Mouse (Mus musculus): Measurements from ENCODE around the gene Nthl1. TPM values are rescaled to one million over a fixed set of nuclear protein-coding genes. Genes with fewer than 3 reads are reported as not detected.

Gene Nthl1
- total and polyA plus RNA-seq, 2 experiments from 2014 or later: 5.7 to 10.0 TPM

DNA sequence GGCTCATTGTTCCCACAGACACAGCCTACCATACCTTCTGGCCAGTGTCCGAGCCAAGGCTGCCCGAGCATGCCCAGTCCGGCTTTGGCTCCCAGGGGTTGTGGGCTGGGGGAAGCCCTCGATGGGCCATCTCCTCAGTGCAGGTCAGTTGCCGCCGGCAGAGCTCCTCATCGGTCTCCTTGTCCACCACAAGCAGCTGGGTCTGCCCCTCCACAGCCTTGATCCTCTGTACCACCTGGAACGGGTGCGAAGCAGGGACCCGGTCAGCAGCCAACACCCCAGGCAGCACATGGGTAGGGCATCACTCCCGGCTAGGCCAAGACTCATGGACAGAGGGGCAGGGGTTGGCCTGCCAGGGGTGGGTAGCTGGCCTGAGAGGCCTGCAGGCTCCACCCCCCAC lies 15.0 kb downstream of the Nthl1 start:
- DNase-seq (ENCODE audit: low spot score) (no peak), ATAC-seq (ENCODE audit: insufficient read depth, low read depth) (no peak)
- no peak for TF ChIP-seq CTCF (IDR thresholded peaks at IDR 0.05; ENCODE audit: low read depth)
- no peak for TF ChIP-seq EP300 (IDR thresholded peaks at IDR 0.05; ENCODE audit: low read depth)
- peak overlapping the region; percentile 32; the same call in 1 of the 2 replicates for H3K9ac ChIP-seq (replicated peaks; ENCODE audit: low read depth, low read length)
- peak overlapping the region; percentile 91 for H3K27ac ChIP-seq (ENCODE audit: low read depth)
- no peaks in the 10 kb centered on the region for H3K9me3 ChIP-seq (replicated peaks; ENCODE audit: control insufficient read depth, low read length)
- peaks cover 7% of the 10 kb centered on the region; the same call in 1 of the 2 replicates for H3K27me3 ChIP-seq (ENCODE audit: control insufficient read depth, insufficient read depth, low read length)
- H3K36me3 ChIP-seq (replicated peaks; ENCODE audit: control insufficient read depth, insufficient read depth, low read length): no peaks in the 10 kb centered on the region
- H3K4me1 ChIP-seq (ENCODE audit: control insufficient read depth, insufficient read depth): peaks cover 13% of the 10 kb centered on the region; the same call in 1 of the 2 replicates
- H3K4me2 ChIP-seq (ENCODE audit: low read depth, low read length): peak overlapping the region; percentile 97
- peak overlapping the region; percentile 81 for H3K4me3 ChIP-seq (ENCODE audit: low read depth, low read length)
- 68% methylated on average over 11 of the region's 11 CpGs for WGBS

- no peak for TF ChIP-seq CTCF (IDR thresholded peaks at IDR 0.05; ENCODE audit: low read depth)
- H3K27me3 ChIP-seq (ENCODE audit: control insufficient read depth, insufficient read depth, low read length): peaks cover 7% of the 10 kb centered on the region; the same call in 1 of the 2 replicates
- H3K4me2 ChIP-seq (ENCODE audit: low read depth, low read length): peak overlapping the region; percentile 97
- peak overlapping the region; percentile 83 for H3K9ac ChIP-seq (replicated peaks; ENCODE audit: low read depth, low read length)
- peak overlapping the region; percentile 91 for H3K27ac ChIP-seq (ENCODE audit: low read depth)
- no peaks in the 10 kb centered on the region for H3K36me3 ChIP-seq (replicated peaks; ENCODE audit: control insufficient read depth, insufficient read depth, low read length)
- WGBS: 75% methylated on average over 10 of the region's 10 CpGs
- no peaks in the 10 kb centered on the region for H3K9me3 ChIP-seq (replicated peaks; ENCODE audit: control insufficient read depth, low read length)
- peak overlapping the region; percentile 81 for H3K4me3 ChIP-seq (ENCODE audit: low read depth, low read length)
- H3K4me1 ChIP-seq (ENCODE audit: control insufficient read depth, insufficient read depth): peaks cover 13% of the 10 kb centered on the region; the same call in 1 of the 2 replicates
- ATAC-seq (ENCODE audit: insufficient read depth, low read depth) (no peak), DNase-seq (ENCODE audit: low spot score) (no peak)
Observed at GRCm38 (mm10) chr17:24648731-24649377, 16.4 kb downstream of the Nthl1 start.

GRCm38 (mm10) chr17:24649581-24650069 lies 17.1 kb downstream of the Nthl1 start:
- H3K36me3 ChIP-seq (replicated peaks; ENCODE audit: control insufficient read depth, insufficient read depth, low read length): no peaks in the 10 kb centered on the region
- peak overlapping the region; percentile 81 for H3K4me3 ChIP-seq (ENCODE audit: low read depth, low read length)
- H3K4me2 ChIP-seq (ENCODE audit: low read depth, low read length): peak overlapping the region; percentile 97
- WGBS: 1% methylated on average over 35 of the region's 35 CpGs
- ATAC-seq (ENCODE audit: insufficient read depth, low read depth) (peak; percentile 25), DNase-seq (ENCODE audit: low spot score) (no peak)
- peak overlapping the region; percentile 82 for H3K27ac ChIP-seq (ENCODE audit: low read depth)
- peak overlapping the region; percentile 83 for H3K9ac ChIP-seq (replicated peaks; ENCODE audit: low read depth, low read length)
- no peak for TF ChIP-seq CTCF (IDR thresholded peaks at IDR 0.05; ENCODE audit: low read depth)
- no peak for TF ChIP-seq EP300 (IDR thresholded peaks at IDR 0.05; ENCODE audit: low read depth)
- H3K9me3 ChIP-seq (replicated peaks; ENCODE audit: control insufficient read depth, low read length): no peaks in the 10 kb centered on the region
- peaks cover 7% of the 10 kb centered on the region; the same call in 1 of the 2 replicates for H3K27me3 ChIP-seq (ENCODE audit: control insufficient read depth, insufficient read depth, low read length)
- H3K4me1 ChIP-seq (ENCODE audit: control insufficient read depth, insufficient read depth): peaks cover 6% of the 10 kb centered on the region; the same call in 1 of the 2 replicates

- peak within 1 kb of the TSS; percentile 83 for H3K9ac ChIP-seq (replicated peaks; ENCODE audit: low read depth, low read length)
- no peaks in the 10 kb centered on the region for H3K36me3 ChIP-seq (replicated peaks; ENCODE audit: control insufficient read depth, insufficient read depth, low read length)
- no peaks in the 10 kb centered on the region for H3K9me3 ChIP-seq (replicated peaks; ENCODE audit: control insufficient read depth, low read length)
- DNase-seq (ENCODE audit: low spot score): no peak
- peaks cover 4% of the 10 kb centered on the region; the same call in 1 of the 2 replicates for H3K4me1 ChIP-seq (ENCODE audit: control insufficient read depth, insufficient read depth)
- H3K27ac ChIP-seq (ENCODE audit: low read depth): peak within 1 kb of the TSS; percentile 82
- peak; percentile 50 for ATAC-seq (ENCODE audit: insufficient read depth, low read depth)
- 1% methylated on average over 35 of the region's 41 CpGs for WGBS
- H3K4me2 ChIP-seq (ENCODE audit: low read depth, low read length): peak within 1 kb of the TSS; percentile 97
- no peak for TF ChIP-seq CTCF (IDR thresholded peaks at IDR 0.05; ENCODE audit: low read depth)
- TF ChIP-seq EP300 (IDR thresholded peaks at IDR 0.05; ENCODE audit: low read depth): no peak
- H3K27me3 ChIP-seq (ENCODE audit: control insufficient read depth, insufficient read depth, low read length): peaks cover 7% of the 10 kb centered on the region; the same call in 1 of the 2 replicates
- H3K4me3 ChIP-seq (ENCODE audit: low read depth, low read length): peak within 1 kb of the TSS; percentile 81
Observed at GRCm38 (mm10) chr17:24650070-24650616, 17.7 kb downstream of the Nthl1 start, which contains the start of gene Slc9a3r2. Gene Slc9a3r2, minus strand, starts transcription at chr17:24650327.

DNA sequence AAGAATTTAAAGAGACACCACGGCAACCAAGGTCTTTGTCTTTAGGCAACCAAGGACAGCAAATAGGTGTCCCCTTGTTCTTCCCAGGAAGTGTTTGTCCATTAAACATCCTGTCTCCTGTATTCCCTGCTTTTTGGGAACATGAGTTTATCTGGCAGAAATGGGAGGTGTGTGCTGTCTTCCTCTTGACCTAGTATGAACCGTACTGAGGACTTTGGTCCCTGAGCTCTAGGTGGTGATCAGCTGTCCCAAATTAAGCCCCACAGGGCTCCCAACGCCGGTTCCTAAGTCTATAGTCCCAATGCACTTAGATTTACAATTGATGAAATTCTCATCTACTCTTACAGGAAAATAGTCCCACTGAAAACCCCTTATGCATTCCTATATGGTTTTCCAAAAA lies 18.3 kb downstream of the Nthl1 start:
- Histone ChIP-seq H3K27me3 (ENCODE audit: control insufficient read depth, insufficient read depth, low read length) (peaks cover 7% of the 10 kb centered on the region; the same call in 1 of the 2 replicates), H3K4me3 (ENCODE audit: low read depth, low read length) (peak overlapping the region; percentile 81; the same call in 1 of the 2 replicates), H3K4me2 (ENCODE audit: low read depth, low read length) (peak overlapping the region; percentile 97), H3K9me3 (replicated peaks; ENCODE audit: control insufficient read depth, low read length) (no peaks in the 10 kb centered on the region), H3K36me3 (replicated peaks; ENCODE audit: control insufficient read depth, insufficient read depth, low read length) (no peaks in the 10 kb centered on the region), H3K4me1 (ENCODE audit: control insufficient read depth, insufficient read depth) (peaks cover 4% of the 10 kb centered on the region; the same call in 1 of the 2 replicates), H3K27ac (ENCODE audit: low read depth) (no peak overlapping the region), H3K9ac (replicated peaks; ENCODE audit: low read depth, low read length) (no peak overlapping the region)
- ATAC-seq (ENCODE audit: insufficient read depth, low read depth) (no peak), DNase-seq (ENCODE audit: low spot score) (no peak)
- WGBS: 78% methylated on average over 4 of the region's 4 CpGs
- TF ChIP-seq EP300 (IDR thresholded peaks at IDR 0.05; ENCODE audit: low read depth): no peak
